Mouse (Mus musculus) G1E (cell line): ENCODE measurements around the gene Tmem40. TPM values are rescaled to one million over a fixed set of nuclear protein-coding genes. Genes with fewer than 3 reads are reported as not detected.

Experiments
- ATAC-seq: 2 replicates; pipeline ENCODE4 v1.8.0; 2016; ENCODE audit warnings: mild to moderate bottlenecking; ENCODE audit not compliant: insufficient number of reproducible peaks, poor library complexity, low FRiP score, severe bottlenecking; ENCODE audit errors: extremely low read depth
- DNase-seq: peaks from one replicate; pipeline ENCODE4 v3.0.0; 2012; ENCODE audit warnings: low spot score
- H3K27me3 ChIP-seq: 2 replicates; pipeline ENCODE4 v1.6.1; 2012; ENCODE audit warnings: mild to moderate bottlenecking, low read length, inconsistent platforms; ENCODE audit not compliant: insufficient read depth
- H3K36me3 ChIP-seq: replicated peaks from 2 replicates; pipeline ENCODE3; 2012; ENCODE audit warnings: mild to moderate bottlenecking, inconsistent platforms
- H3K4me1 ChIP-seq: 2 replicates; pipeline ENCODE4 v1.6.1; 2012; ENCODE audit warnings: low read depth, low read length, inconsistent platforms, mixed read lengths; ENCODE audit not compliant: insufficient read depth
- H3K4me3 ChIP-seq: 2 replicates; pipeline ENCODE4 v1.5.1; 2012; ENCODE audit warnings: low read depth, mild to moderate bottlenecking, inconsistent platforms, low read length, moderate library complexity, mixed read lengths
- H3K9me3 ChIP-seq: replicated peaks from 2 replicates; pipeline ENCODE4 v1.6.1; 2012; ENCODE audit warnings: inconsistent platforms
- CTCF ChIP-seq: IDR thresholded peaks from 2 replicates; pipeline ENCODE4 v1.5.1; 2012; ENCODE audit warnings: low read depth, low read length, inconsistent platforms, mixed read lengths
- GATA1 ChIP-seq: IDR thresholded peaks from 2 replicates; pipeline ENCODE4 v1.6.1; 2012; ENCODE audit warnings: borderline replicate concordance, low read length, inconsistent platforms, mixed read lengths
- GATA2 ChIP-seq: IDR thresholded peaks from 2 replicates; pipeline ENCODE4 v1.6.1; 2012; ENCODE audit warnings: low read depth, low read length, inconsistent platforms, borderline replicate concordance
- POLR2AphosphoS5 ChIP-seq: IDR thresholded peaks from 2 replicates; pipeline ENCODE4 v1.6.1; 2012; ENCODE audit warnings: low read depth, low read length, inconsistent platforms; ENCODE audit not compliant: insufficient replicate concordance
- TAL1 ChIP-seq: conservative IDR thresholded peaks from 2 replicates; pipeline ENCODE4 v1.6.1; 2012; ENCODE audit warnings: low read depth, low read length, inconsistent platforms, mixed read lengths
- polyA plus RNA-seq: library from polyadenylated mRNA; stranded (reverse); fragments of >175 nt; gene quantifications from 2 replicates; pipeline ENCODE4 v1.2.3, GENCODE M21; 2012
- total RNA-seq, 2 experiments: library from RNA; stranded (forward) in 1 of 2; stranded (reverse) in 1 of 2; fragments of 200-1000 nt in 1 of 2; fragments of >200 nt in 1 of 2; fragmentation: Nextera tagmentation in 1 of 2; gene quantifications; 2 replicates each; pipeline ENCODE4 v1.2.3; 2014 to 2017

Gene Tmem40
- total and polyA plus RNA-seq, 3 experiments, result 1.8 to 14.6 (median 2.8) TPM

- Histone ChIP-seq H3K4me3 (no peak overlapping the region), H3K4me1 (peaks cover 31% of the 10 kb centered on the region), H3K9me3 (no peaks in the 10 kb centered on the region; the same call in 1 of the 2 replicates), H3K27me3 (no peaks in the 10 kb centered on the region), H3K36me3 (no peaks in the 10 kb centered on the region)
- TF ChIP-seq GATA2 (no peak), GATA1 (no peak), CTCF (no peak), TAL1 (no peak), POLR2AphosphoS5 (no peak)
- DNase-seq, result no peak
- no peak for ATAC-seq
Measured at GRCm38 (mm10) chr6:115772201-115772600, 10.0 kb upstream of the Tmem40 start.

DNA sequence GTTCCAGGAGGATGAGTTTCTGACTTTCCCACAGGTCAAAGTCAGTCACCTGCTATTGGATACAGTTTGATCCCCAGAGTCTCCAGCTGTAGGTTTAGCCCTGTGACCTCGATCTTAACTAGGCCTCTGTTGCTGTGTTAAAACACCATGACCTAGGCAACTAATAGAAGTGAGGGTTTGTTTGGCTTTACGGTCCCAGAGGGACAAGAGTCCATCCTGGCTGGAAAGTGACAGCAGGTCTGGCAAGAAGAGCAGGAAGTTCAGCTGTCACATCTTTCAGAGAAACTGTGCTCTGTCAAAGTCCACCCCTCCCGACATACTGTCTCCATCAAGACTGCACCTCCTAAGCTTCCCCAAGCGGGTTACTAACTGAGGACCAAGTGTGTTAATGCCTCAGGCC, 8.6 kb upstream of the Tmem40 start:
- ATAC-seq (no peak), DNase-seq (no peak)
- H3K4me3 ChIP-seq, result no peak overlapping the region
- TF ChIP-seq GATA1 (no peak), CTCF (no peak), GATA2 (no peak), TAL1 (no peak), POLR2AphosphoS5 (no peak)
- no peaks in the 10 kb centered on the region for H3K27me3 ChIP-seq
- no peaks in the 10 kb centered on the region; the same call in 1 of the 2 replicates for H3K9me3 ChIP-seq
- peaks cover 24% of the 10 kb centered on the region for H3K4me1 ChIP-seq
- no peaks in the 10 kb centered on the region for H3K36me3 ChIP-seq

DNA sequence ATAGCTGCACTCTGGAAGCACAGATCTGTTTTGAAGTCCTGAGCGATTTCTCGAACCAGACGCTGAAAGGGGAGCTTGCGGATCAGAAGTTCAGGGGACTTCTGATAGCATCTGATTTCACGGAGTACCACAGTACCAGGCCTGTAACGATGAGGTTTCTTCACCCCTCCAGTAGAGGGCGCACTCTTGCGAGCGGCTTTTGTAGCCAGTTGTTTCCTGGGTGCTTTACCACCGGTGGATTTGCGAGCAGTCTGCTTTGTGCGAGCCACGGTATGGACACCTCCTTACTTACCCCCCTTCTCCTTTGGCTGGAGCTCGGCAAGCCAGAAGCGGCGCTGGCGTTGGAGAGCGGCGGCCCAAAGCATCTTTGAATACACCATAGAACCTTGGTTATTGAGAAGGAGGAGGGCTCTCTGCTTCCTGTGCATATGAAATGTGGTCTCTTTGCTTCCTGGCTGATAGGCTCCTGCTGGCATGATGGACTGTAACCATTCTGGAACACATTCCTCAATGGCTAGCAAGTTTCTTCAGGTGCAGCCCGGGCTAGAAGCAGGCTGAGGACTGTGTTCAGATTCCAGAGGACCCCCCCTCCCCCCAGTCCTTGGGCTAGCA, 8.0 kb upstream of the Tmem40 start:
- Histone ChIP-seq H3K27me3 (no peaks in the 10 kb centered on the region), H3K4me1 (peaks cover 17% of the 10 kb centered on the region), H3K4me3 (no peak overlapping the region), H3K9me3 (no peaks in the 10 kb centered on the region; the same call in 1 of the 2 replicates), H3K36me3 (no peaks in the 10 kb centered on the region)
- TF ChIP-seq GATA2, result no peak
- no peak for TF ChIP-seq TAL1
- TF ChIP-seq POLR2AphosphoS5, result no peak
- DNase-seq (no peak), ATAC-seq (no peak)

GRCm38 (mm10) chr6:115768207-115768606, 6.0 kb upstream of the Tmem40 start:
- 0 out of 2 replicates have a peak, but pooled peaks have one; percentile 46 for ATAC-seq
- Histone ChIP-seq H3K36me3 (no peaks in the 10 kb centered on the region), H3K4me1 (peaks cover 20% of the 10 kb centered on the region), H3K4me3 (no peak overlapping the region), H3K27me3 (no peaks in the 10 kb centered on the region), H3K9me3 (no peaks in the 10 kb centered on the region; the same call in 1 of the 2 replicates)
- TF ChIP-seq TAL1 (no peak), GATA1 (no peak), POLR2AphosphoS5 (no peak), GATA2 (no peak), CTCF (no peak)
- DNase-seq, result no peak

DNA sequence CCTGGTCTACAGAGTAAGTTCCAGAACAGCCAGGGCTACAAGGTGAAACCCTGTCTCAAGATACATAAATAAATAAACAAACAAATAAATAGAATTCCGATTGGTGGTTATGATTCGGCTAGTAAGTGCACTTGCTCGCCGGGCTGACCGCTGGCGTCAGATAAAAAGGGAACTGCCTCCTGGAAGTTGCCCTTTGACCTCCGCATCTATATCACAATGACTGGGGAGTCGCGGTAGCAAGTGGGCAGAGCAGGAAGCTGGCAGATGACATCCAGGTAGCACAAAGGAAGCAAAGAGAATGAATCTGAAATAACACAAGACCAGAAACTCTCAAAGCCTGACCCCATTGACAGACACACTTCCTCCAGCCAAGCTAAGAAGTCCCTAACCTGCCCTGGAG, 5.1 kb upstream of the Tmem40 start:
- Histone ChIP-seq H3K4me3 (no peak overlapping the region), H3K9me3 (no peaks in the 10 kb centered on the region; the same call in 1 of the 2 replicates), H3K4me1 (peaks cover 26% of the 10 kb centered on the region), H3K27me3 (no peaks in the 10 kb centered on the region), H3K36me3 (no peaks in the 10 kb centered on the region)
- DNase-seq (no peak), ATAC-seq (no peak)
- TF ChIP-seq TAL1, result no peak
- no peak for TF ChIP-seq GATA2
- no peak for TF ChIP-seq CTCF

GRCm38 (mm10) chr6:115764179-115764578, 2.0 kb upstream of the Tmem40 start:
- Histone ChIP-seq H3K4me3 (peak overlapping the region; percentile 37; the same call in 1 of the 2 replicates), H3K27me3 (0 out of 2 replicates have a peak, but pooled peaks cover 2% of the 10 kb centered on the region), H3K4me1 (peaks cover 53% of the 10 kb centered on the region), H3K36me3 (no peaks in the 10 kb centered on the region), H3K9me3 (peaks cover 2% of the 10 kb centered on the region; the same call in 1 of the 2 replicates)
- peak; percentile 68 for ATAC-seq
- TF ChIP-seq TAL1 (no peak), CTCF (no peak), GATA1 (no peak), GATA2 (no peak), POLR2AphosphoS5 (no peak)
- peak; percentile 59 for DNase-seq
